ENCODE assay signal across 9 mouse cellular contexts in genomic region chr5:147992581-147993378, GRCm38 (mm10). TPM values are rescaled to one million over a fixed set of nuclear protein-coding genes. Genes with fewer than 3 reads are reported as not detected.
DNase-seq lines count a peak whose midpoint lies in the region; ATAC-seq and TF ChIP-seq lines count a peak whose summit lies in the region.
"Had no signal": no experiment of that assay in that cellular context is flagged by ENCODE, and none has a peak within 500 bp of the region (broad histone marks: within the 10 kb centered on the region; RNA-seq: fewer than 3 reads in every experiment).

No protein-coding gene starts in this region.

- H3K9me3 ChIP-seq in midbrain, embryonic 11.5 days (ENCODE audit: control insufficient read depth, low read length) = no peaks in the 10 kb centered on the region
- H3K9me3 ChIP-seq in midbrain, embryonic 16.5 days (replicated peaks; ENCODE audit: control insufficient read depth, low read length, poor library complexity, severe bottlenecking) = no peaks in the 10 kb centered on the region
- no peaks in the 10 kb centered on the region for H3K9me3 ChIP-seq in liver, postnatal 0 days (ENCODE audit: low read length)
- H3K9me3 ChIP-seq: neural tube, embryonic 13.5 days had no signal

- H3K27ac ChIP-seq in midbrain, embryonic 11.5 days (ENCODE audit: low read depth, low read length) = no peak overlapping the region
- H3K27ac ChIP-seq in midbrain, embryonic 16.5 days (ENCODE audit: low read length) = no peak overlapping the region
- no peak overlapping the region for H3K27ac ChIP-seq in liver, postnatal 0 days (ENCODE audit: low read depth)
- H3K27ac ChIP-seq: neural tube, embryonic 13.5 days had no signal

- no peak overlapping the region for H3K9ac ChIP-seq in midbrain, embryonic 11.5 days (ENCODE audit: low read length)
- no peak overlapping the region for H3K9ac ChIP-seq in midbrain, embryonic 16.5 days (ENCODE audit: low read depth, low read length)
- H3K9ac ChIP-seq in liver, postnatal 0 days (replicated peaks) = no peak overlapping the region
- H3K9ac ChIP-seq: neural tube, embryonic 13.5 days had no signal

- no peak; the same call in none of the 2 replicates for TF ChIP-seq CTCF in liver, postnatal 0 days (IDR thresholded peaks at IDR 0.05; ENCODE audit: low read depth)

- no peaks in the 10 kb centered on the region for H3K4me1 ChIP-seq in midbrain, embryonic 11.5 days (ENCODE audit: control insufficient read depth, insufficient read depth, low read length)
- H3K4me1 ChIP-seq in midbrain, embryonic 16.5 days (ENCODE audit: control insufficient read depth, insufficient read depth, low read length) = 0 out of 2 replicates have a peak, but pooled peaks cover 3% of the 10 kb centered on the region
- no peaks in the 10 kb centered on the region for H3K4me1 ChIP-seq in liver, postnatal 0 days (ENCODE audit: insufficient read depth)

- peak; percentile 89 for DNase-seq in midbrain, embryonic 11.5 days (ENCODE audit: low spot score, missing footprints)
- peak; percentile 26 for DNase-seq in c-Kit-positive CD71-positive TER-119-positive erythroid progenitor cells, embryonic 14.5 days (ENCODE audit: low spot score)
- DNase-seq in heart, adult 11 months = peak; percentile 97
- DNase-seq in kidney, adult 11 months = peak; percentile 59
- peak; percentile 88 for DNase-seq in liver, postnatal 0 days
- DNase-seq in retina, postnatal 1 day = peak; percentile 86

- no peaks in the 10 kb centered on the region for H3K27me3 ChIP-seq in midbrain, embryonic 11.5 days (ENCODE audit: control insufficient read depth, insufficient read depth, low read length)
- H3K27me3 ChIP-seq in midbrain, embryonic 16.5 days (ENCODE audit: control insufficient read depth, insufficient read depth, low read depth, low read length) = no peaks in the 10 kb centered on the region
- H3K27me3 ChIP-seq in liver, postnatal 0 days (ENCODE audit: insufficient read depth, low read length) = no peaks in the 10 kb centered on the region
- H3K27me3 ChIP-seq: neural tube, embryonic 13.5 days had no signal

- TF ChIP-seq EP300 in liver, postnatal 0 days (IDR thresholded peaks at IDR 0.05; ENCODE audit: low read depth) = no peak

- peak; percentile 87 for ATAC-seq in midbrain, embryonic 11.5 days (ENCODE audit: low FRiP score)
- no peak for ATAC-seq in midbrain, embryonic 16.5 days
- ATAC-seq in liver, postnatal 0 days = peak; percentile 93
- no peak for ATAC-seq in cerebellum, adult (ENCODE audit: insufficient number of reproducible peaks, low FRiP score, low TSS enrichment)

- no peaks in the 10 kb centered on the region for H3K36me3 ChIP-seq in midbrain, embryonic 11.5 days (ENCODE audit: control insufficient read depth, insufficient read depth, low read length)
- no peaks in the 10 kb centered on the region for H3K36me3 ChIP-seq in midbrain, embryonic 16.5 days (ENCODE audit: control insufficient read depth, insufficient read depth, low read length)
- no peaks in the 10 kb centered on the region for H3K36me3 ChIP-seq in liver, postnatal 0 days (replicated peaks; ENCODE audit: insufficient read depth, low read length)
- H3K36me3 ChIP-seq: neural tube, embryonic 13.5 days had no signal

- no peak overlapping the region for H3K4me3 ChIP-seq in midbrain, embryonic 11.5 days (ENCODE audit: low read depth, low read length)
- H3K4me3 ChIP-seq in midbrain, embryonic 16.5 days (ENCODE audit: low read depth, low read length) = no peak overlapping the region
- 0 out of 2 replicates have a peak overlapping the region, but pooled peaks have one; percentile 13 for H3K4me3 ChIP-seq in liver, postnatal 0 days (ENCODE audit: low read depth, low read length)
- H3K4me3 ChIP-seq: neural tube, embryonic 13.5 days had no signal

- WGBS in midbrain, embryonic 11.5 days = 27% methylated on average over 20 of the region's 20 CpGs
- WGBS in midbrain, embryonic 16.5 days = 26% methylated on average over 20 of the region's 20 CpGs
- WGBS in liver, postnatal 0 days (ENCODE audit: insufficient replicate concordance) = 22% methylated on average over 20 of the region's 20 CpGs

- no peak overlapping the region for H3K4me2 ChIP-seq in midbrain, embryonic 11.5 days
- H3K4me2 ChIP-seq in midbrain, embryonic 16.5 days (ENCODE audit: low read length) = no peak overlapping the region
- peak overlapping the region; percentile 52 for H3K4me2 ChIP-seq in liver, postnatal 0 days (ENCODE audit: low read depth, low read length)
- H3K4me2 ChIP-seq: neural tube, embryonic 13.5 days had no signal

RNA-seq across cellular contexts. Expression of gene Mtus2, which starts 35.7 kb away (rescaled TPM):
- polyA plus RNA-seq in midbrain, embryonic 11.5 days (2014; fragmentation: Nextera tagmentation; extraction: Ambion mirVana) = 13.8 and 18.3 TPM in 2 replicates
- 42.1 and 47.7 TPM in 2 replicates for polyA plus RNA-seq in midbrain, embryonic 16.5 days (2015; fragmentation: Nextera tagmentation; extraction: Ambion mirVana)
- 1.2 and 1.6 TPM in 2 replicates for polyA plus RNA-seq in liver, postnatal 0 days (2015; fragmentation: Nextera tagmentation; extraction: Ambion mirVana)

Comparison
In these comparisons a context has a peak if more than half of its experiments do, and no peak if none do; other contexts are left out.
1. ATAC-seq: peak in midbrain, embryonic 11.5 days (single experiment) and liver, postnatal 0 days (single experiment); none in midbrain, embryonic 16.5 days (single experiment) and cerebellum, adult (single experiment).
2. DNase-seq: peak in every context shown above with its lines; median percentile 97 in heart, adult 11 months; 89 in midbrain, embryonic 11.5 days; 88 in liver, postnatal 0 days; 86 in retina, postnatal 1 day; 59 in kidney, adult 11 months; 26 in c-Kit-positive CD71-positive TER-119-positive erythroid progenitor cells, embryonic 14.5 days.